In the genomic region with DNA sequence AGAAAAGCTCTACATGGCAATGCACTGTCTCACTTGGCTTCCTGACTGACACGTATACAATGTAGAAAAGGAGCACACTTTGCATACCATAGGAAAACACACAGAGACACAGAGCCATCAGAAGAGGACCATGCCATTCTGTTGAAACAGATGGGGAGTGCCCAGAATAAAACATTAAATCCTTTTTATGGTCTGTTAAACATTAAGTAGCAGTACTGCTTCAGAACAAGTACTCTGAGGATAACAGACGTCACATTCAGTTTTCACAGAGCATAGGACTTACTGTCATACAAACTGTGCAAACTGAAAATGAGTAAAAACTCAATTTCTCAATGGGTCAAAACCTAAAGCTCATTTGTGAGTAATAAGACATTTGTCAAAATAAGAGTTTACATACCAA, we compare ENCODE assay signal across 26 mouse cellular contexts.
DNase-seq lines count a peak whose midpoint lies in the region; ATAC-seq and TF ChIP-seq lines count a peak whose summit lies in the region.
"Had no signal": no experiment of that assay in that cellular context is flagged by ENCODE, and none has a peak within 500 bp of the region (broad histone marks: within the 10 kb centered on the region; RNA-seq: fewer than 3 reads in every experiment).

No protein-coding gene starts in this region.

- no peak overlapping the region for H3K9ac ChIP-seq in kidney, embryonic 14.5 days (ENCODE audit: low read depth, low read length)
- H3K9ac ChIP-seq in MEL (ENCODE audit: control insufficient read depth, low read depth, low read length, poor library complexity, severe bottlenecking) = no peak overlapping the region
- H3K9ac ChIP-seq in intestine, postnatal 0 days (ENCODE audit: low read depth, low read length) = no peak overlapping the region
- no peak overlapping the region for H3K9ac ChIP-seq in hindbrain, embryonic 16.5 days (ENCODE audit: low read depth, low read length)
- no peak overlapping the region for H3K9ac ChIP-seq in midbrain, embryonic 16.5 days (ENCODE audit: low read depth, low read length)
- H3K9ac ChIP-seq: embryonic facial prominence, embryonic 12.5 days; embryonic facial prominence, embryonic 15.5 days; heart, embryonic 13.5 days; hindbrain, embryonic 14.5 days had no signal

- peak; percentile 11 for DNase-seq in kidney, adult 9 months
- DNase-seq in MEL (ENCODE audit: low read depth, low spot score) = no peak
- DNase-seq in embryo, embryonic 11 days = no peak
- DNase-seq: adrenal gland, adult 8-10 months; adrenal gland, postnatal 25 days; cerebellum, adult 18-20 months; cerebellum, adult 9-10 months; cerebellum, postnatal 14 days; gastrocnemius, postnatal 10 days; gastrocnemius, postnatal 36 days; heart, adult 2 months; heart, postnatal 14 days; heart, postnatal 4 days had no signal

- TF ChIP-seq EP300 in MEL (IDR thresholded peaks at IDR 0.05; ENCODE audit: low read depth in 1 of 2, low read length in 2 of 2) = no peak

- H3K27me3 ChIP-seq in kidney, embryonic 14.5 days (ENCODE audit: control insufficient read depth, insufficient read depth, low read length) = no peaks in the 10 kb centered on the region
- H3K27me3 ChIP-seq in MEL (ENCODE audit: control insufficient read depth in 1 of 2, insufficient read depth in 2 of 2, low read length in 2 of 2) = no peaks in the 10 kb centered on the region
- H3K27me3 ChIP-seq in intestine, postnatal 0 days (replicated peaks; ENCODE audit: control insufficient read depth, insufficient read depth, low read length) = no peaks in the 10 kb centered on the region
- no peaks in the 10 kb centered on the region for H3K27me3 ChIP-seq in hindbrain, embryonic 16.5 days (replicated peaks; ENCODE audit: control insufficient read depth, insufficient read depth, low read length)
- no peaks in the 10 kb centered on the region for H3K27me3 ChIP-seq in midbrain, embryonic 16.5 days (ENCODE audit: control insufficient read depth, insufficient read depth, low read depth, low read length)
- H3K27me3 ChIP-seq: embryonic facial prominence, embryonic 12.5 days; embryonic facial prominence, embryonic 15.5 days; heart, embryonic 13.5 days had no signal

- 0 out of 2 replicates have a peak, but pooled peaks cover 1% of the 10 kb centered on the region for H3K36me3 ChIP-seq in kidney, embryonic 14.5 days (ENCODE audit: control insufficient read depth, insufficient read depth, low read length)
- peaks cover 0 to 35% of the 10 kb centered on the region in 2 experiments; a peak in 2 of 4 replicates for H3K36me3 ChIP-seq in MEL (ENCODE audit: control insufficient read depth in 1 of 2, insufficient read depth in 2 of 2, low read length in 2 of 2)
- H3K36me3 ChIP-seq in intestine, postnatal 0 days (ENCODE audit: control insufficient read depth, insufficient read depth) = no peaks in the 10 kb centered on the region
- no peaks in the 10 kb centered on the region for H3K36me3 ChIP-seq in hindbrain, embryonic 16.5 days (ENCODE audit: control insufficient read depth, insufficient read depth, low read length)
- no peaks in the 10 kb centered on the region for H3K36me3 ChIP-seq in midbrain, embryonic 16.5 days (ENCODE audit: control insufficient read depth, insufficient read depth, low read length)
- H3K36me3 ChIP-seq: embryonic facial prominence, embryonic 12.5 days; embryonic facial prominence, embryonic 15.5 days; heart, embryonic 13.5 days had no signal

- no peak overlapping the region for H3K4me2 ChIP-seq in kidney, embryonic 14.5 days (replicated peaks; ENCODE audit: low read depth, low read length)
- H3K4me2 ChIP-seq in intestine, postnatal 0 days (replicated peaks; ENCODE audit: low read depth) = no peak overlapping the region
- H3K4me2 ChIP-seq in hindbrain, embryonic 16.5 days (ENCODE audit: low read length) = no peak overlapping the region
- H3K4me2 ChIP-seq in midbrain, embryonic 16.5 days (ENCODE audit: low read length) = no peak overlapping the region
- H3K4me2 ChIP-seq: embryonic facial prominence, embryonic 12.5 days; embryonic facial prominence, embryonic 15.5 days; heart, embryonic 13.5 days; hindbrain, embryonic 14.5 days had no signal

- TF ChIP-seq RAD21 in MEL (IDR thresholded peaks at IDR 0.05; ENCODE audit: low read depth, low read length) = no peak

- no peak for TF ChIP-seq CTCF in MEL (IDR thresholded peaks at IDR 0.05 in 2 of 3, conservative IDR thresholded peaks at IDR 0.05 in 1 of 3; ENCODE audit: control insufficient read depth in 1 of 3, insufficient read depth in 1 of 3, low read depth in 2 of 3, low read length in 3 of 3, poor library complexity in 1 of 3, severe bottlenecking in 1 of 3)
- no peak for TF ChIP-seq CTCF in bone marrow macrophage, adult 2 months (IDR thresholded peaks at IDR 0.05; ENCODE audit: low read depth, low read length)
- no peak for TF ChIP-seq CTCF in intestine, postnatal 0 days (IDR thresholded peaks at IDR 0.05; ENCODE audit: low read depth)

- H3K4me3 ChIP-seq in kidney, embryonic 14.5 days (ENCODE audit: low read length) = no peak overlapping the region
- no peak overlapping the region for H3K4me3 ChIP-seq in MEL (ENCODE audit: control insufficient read depth in 1 of 2, insufficient read depth in 1 of 2, low read depth in 2 of 2, low read length in 2 of 2)
- H3K4me3 ChIP-seq in bone marrow macrophage, adult 2 months (ENCODE audit: insufficient read depth, low read length) = no peak overlapping the region
- H3K4me3 ChIP-seq in intestine, postnatal 0 days (ENCODE audit: low read depth, low read length) = no peak overlapping the region
- no peak overlapping the region for H3K4me3 ChIP-seq in hindbrain, embryonic 16.5 days (ENCODE audit: low read length)
- H3K4me3 ChIP-seq in midbrain, embryonic 16.5 days (ENCODE audit: low read depth, low read length) = no peak overlapping the region
- H3K4me3 ChIP-seq: embryonic facial prominence, embryonic 12.5 days; embryonic facial prominence, embryonic 15.5 days; heart, adult 2 months; heart, embryonic 10.5 days; heart, embryonic 13.5 days had no signal

- H3K79me2 ChIP-seq in MEL (ENCODE audit: control insufficient read depth, insufficient read depth, low read length, poor library complexity) = no peaks in the 10 kb centered on the region; the same call in 1 of the 2 replicates

- WGBS in kidney, embryonic 14.5 days = 62% methylated on average over 2 of the region's 2 CpGs
- WGBS in intestine, postnatal 0 days = 40% methylated on average over 2 of the region's 2 CpGs
- WGBS in hindbrain, embryonic 16.5 days = 58% methylated on average over 2 of the region's 2 CpGs
- WGBS in midbrain, embryonic 16.5 days = 67% methylated on average over 2 of the region's 2 CpGs

- peaks cover 4% of the 10 kb centered on the region; the same call in 1 of the 2 replicates for H3K4me1 ChIP-seq in kidney, embryonic 14.5 days (ENCODE audit: control insufficient read depth, insufficient read depth, low read length)
- H3K4me1 ChIP-seq in MEL (ENCODE audit: control insufficient read depth in 1 of 2, insufficient read depth in 2 of 2, low read length in 2 of 2) = peaks cover 13 to 15% of the 10 kb centered on the region in 2 experiments
- peaks cover 47% of the 10 kb centered on the region for H3K4me1 ChIP-seq in bone marrow macrophage, adult 2 months (ENCODE audit: control insufficient read depth, insufficient read depth, low read length)
- H3K4me1 ChIP-seq in intestine, postnatal 0 days (replicated peaks; ENCODE audit: control insufficient read depth, insufficient read depth, low read length) = no peaks in the 10 kb centered on the region
- H3K4me1 ChIP-seq in hindbrain, embryonic 16.5 days (ENCODE audit: control insufficient read depth, insufficient read depth, low read depth, low read length) = no peaks in the 10 kb centered on the region
- no peaks in the 10 kb centered on the region for H3K4me1 ChIP-seq in midbrain, embryonic 16.5 days (ENCODE audit: control insufficient read depth, insufficient read depth, low read length)
- H3K4me1 ChIP-seq: embryonic facial prominence, embryonic 15.5 days had no signal

- no peaks in the 10 kb centered on the region for H3K9me3 ChIP-seq in kidney, embryonic 14.5 days (ENCODE audit: control insufficient read depth, low read length)
- H3K9me3 ChIP-seq in MEL (replicated peaks; ENCODE audit: insufficient read depth, low read length) = no peaks in the 10 kb centered on the region
- no peaks in the 10 kb centered on the region for H3K9me3 ChIP-seq in intestine, postnatal 0 days (ENCODE audit: control insufficient read depth)
- H3K9me3 ChIP-seq in hindbrain, embryonic 16.5 days (ENCODE audit: control insufficient read depth, low read length) = no peaks in the 10 kb centered on the region
- H3K9me3 ChIP-seq in midbrain, embryonic 16.5 days (replicated peaks; ENCODE audit: control insufficient read depth, low read length, poor library complexity, severe bottlenecking) = no peaks in the 10 kb centered on the region
- H3K9me3 ChIP-seq: embryonic facial prominence, embryonic 12.5 days; embryonic facial prominence, embryonic 15.5 days; heart, embryonic 10.5 days; heart, embryonic 13.5 days had no signal

- no peak for TF ChIP-seq POLR2A in MEL (IDR thresholded peaks at IDR 0.05; ENCODE audit: control insufficient read depth in 1 of 2, insufficient read depth in 1 of 2, low read depth in 1 of 2, low read length in 2 of 2, poor library complexity in 1 of 2)
- no peak for TF ChIP-seq POLR2A in bone marrow macrophage, adult 2 months (IDR thresholded peaks at IDR 0.05; ENCODE audit: borderline replicate concordance, low read depth, low read length)

- ATAC-seq in kidney, embryonic 14.5 days (ENCODE audit: low FRiP score, low TSS enrichment) = no peak
- ATAC-seq in intestine, postnatal 0 days = peak; percentile 54
- ATAC-seq in hindbrain, embryonic 16.5 days = no peak
- no peak for ATAC-seq in midbrain, embryonic 16.5 days
- ATAC-seq: activated CD4-positive, CD25-positive, alpha-beta regulatory T cell, adult 4 months; CD4-positive, CD25-positive, alpha-beta regulatory T cell, adult 4 months; forebrain, embryonic 16.5 days had no signal

- no peak overlapping the region for H3K27ac ChIP-seq in kidney, embryonic 14.5 days (ENCODE audit: low read depth, low read length)
- peak overlapping the region; percentile 46 for H3K27ac ChIP-seq in MEL (ENCODE audit: control insufficient read depth, low read depth, low read length)
- peak overlapping the region; percentile 95 for H3K27ac ChIP-seq in bone marrow macrophage, adult 2 months (ENCODE audit: insufficient read depth, low read depth, low read length)
- H3K27ac ChIP-seq in intestine, postnatal 0 days (ENCODE audit: low read depth, low read length) = no peak overlapping the region
- no peak overlapping the region for H3K27ac ChIP-seq in hindbrain, embryonic 16.5 days (ENCODE audit: low read depth, low read length)
- H3K27ac ChIP-seq in midbrain, embryonic 16.5 days (ENCODE audit: low read length) = no peak overlapping the region
- H3K27ac ChIP-seq: embryonic facial prominence, embryonic 12.5 days; embryonic facial prominence, embryonic 15.5 days; heart, adult 2 months; heart, embryonic 10.5 days; heart, embryonic 13.5 days; hindbrain, embryonic 14.5 days had no signal

TF ChIP-seq in MEL, 35 proteins besides CTCF, POLR2A, EP300 and RAD21 (continues in another document):
- TF ChIP-seq ZKSCAN1 (IDR thresholded peaks at IDR 0.05; ENCODE audit: low read depth, low read length) = no peak
- no peak for TF ChIP-seq MYC (IDR thresholded peaks at IDR 0.05; ENCODE audit: low read depth, low read length)
- TF ChIP-seq MEF2A (IDR thresholded peaks at IDR 0.05; ENCODE audit: extremely low read depth, insufficient replicate concordance, low read depth, low read length, poor library complexity, severe bottlenecking) = no peak
- TF ChIP-seq TAL1 (IDR thresholded peaks at IDR 0.05; ENCODE audit: low read length) = no peak

Comparison
In these comparisons a context has a peak if more than half of its experiments do, and no peak if none do; other contexts are left out.
1. H3K27ac ChIP-seq: peak in MEL (single experiment) and bone marrow macrophage, adult 2 months (single experiment); none in kidney, embryonic 14.5 days (single experiment), intestine, postnatal 0 days (single experiment), hindbrain, embryonic 16.5 days (single experiment) and midbrain, embryonic 16.5 days (single experiment).